Mouse (Mus musculus) thymus, postnatal 25 days (tissue): ENCODE results near the gene Syne4.

Experiments
- DNase-seq: peaks from one replicate; pipeline ENCODE4 v3.0.0; 2022

Syne4 gene

DNA sequence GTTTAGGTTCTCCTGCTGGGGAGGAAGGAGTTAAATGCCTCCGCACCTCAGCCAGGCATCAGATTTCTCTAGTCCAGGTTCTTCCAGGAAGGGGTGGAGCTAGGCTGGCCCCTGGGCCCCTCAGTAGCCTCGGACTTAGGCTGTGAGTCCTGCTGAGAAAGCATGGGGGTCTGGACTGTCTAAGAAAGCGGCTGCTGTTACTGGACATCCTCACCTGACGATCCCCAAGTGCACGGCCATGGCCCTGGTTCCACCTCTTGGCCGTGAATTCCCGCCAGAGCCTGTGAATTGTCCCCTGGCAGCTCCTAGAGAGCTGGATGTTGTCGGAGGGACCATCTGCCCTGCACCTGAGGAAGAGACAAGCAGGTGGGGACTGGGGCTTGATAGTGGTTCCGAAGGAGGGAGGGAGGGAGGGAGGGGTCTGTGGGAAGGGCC is at the start of gene Syne4:
TSS of gene Syne4 (plus strand) at position 87 of the 435 bp plus-strand sequence.
- DNase-seq: no peak

GRCm38 (mm10) chr7:30265041-30265440 is 49.6 kb upstream of the Syne4 start:
- DNase-seq: no peak

GRCm38 (mm10) chr7:30265531-30265930 is 49.1 kb upstream of the Syne4 start:
- no peak for DNase-seq

DNA sequence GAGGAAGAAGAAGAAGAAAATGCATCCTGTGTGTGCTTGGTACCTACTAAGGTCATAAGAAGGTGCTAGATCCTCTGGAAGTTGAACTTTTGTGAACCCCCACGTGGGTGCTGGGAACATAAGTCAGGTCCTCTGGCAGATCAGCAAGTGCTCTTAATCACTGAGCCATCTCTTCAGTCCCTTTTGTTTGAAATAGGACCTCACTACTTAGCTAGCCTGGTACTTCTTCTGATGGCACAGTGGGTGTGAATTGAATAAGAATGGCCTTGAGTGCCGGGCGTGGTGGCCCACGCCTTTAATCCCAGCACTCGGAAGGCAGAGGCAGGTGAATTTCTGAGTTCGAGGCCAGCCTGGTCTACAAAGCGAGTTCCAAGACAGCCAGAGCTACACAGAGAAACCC is 48.7 kb upstream of the Syne4 start:
- no peak for DNase-seq

- DNase-seq: no peak
These were observed 47.8 kb upstream of the Syne4 start for GRCm38 (mm10) chr7:30266780-30267179.

- DNase-seq: no peak
These were observed 45.0 kb upstream of the Syne4 start for GRCm38 (mm10) chr7:30269641-30270040.

GRCm38 (mm10) chr7:30274383-30274782 is 40.2 kb upstream of the Syne4 start:
- no peak for DNase-seq

GRCm38 (mm10) chr7:30278911-30279310 is 35.7 kb upstream of the Syne4 start:
- DNase-seq: no peak

DNA sequence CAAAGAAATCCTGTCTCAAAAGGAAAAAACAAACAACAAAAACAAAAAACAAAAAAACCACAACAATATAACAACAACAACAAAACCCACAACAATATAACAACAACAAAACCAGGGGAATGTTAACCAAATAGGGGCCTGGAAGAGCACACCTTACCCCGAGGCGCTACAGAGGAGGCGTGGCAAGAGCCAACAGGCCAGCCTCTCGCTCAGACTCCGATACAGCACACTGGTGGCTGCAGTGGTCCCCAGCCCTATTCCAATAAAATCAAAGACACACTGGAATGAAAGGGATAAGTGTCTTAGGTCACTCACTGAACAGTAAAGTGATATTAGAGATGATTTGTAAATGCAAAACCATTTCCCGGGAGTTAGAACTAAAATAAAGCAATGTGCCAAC is 35.1 kb upstream of the Syne4 start:
- DNase-seq: no peak

- DNase-seq: peak; percentile 90
These were observed 34.5 kb upstream of the Syne4 start, which contains the start of the genes Thap8 and Wdr62 for GRCm38 (mm10) chr7:30279951-30280669. Gene Thap8, plus strand, starts transcription at chr7:30280094. Gene Wdr62, minus strand, starts transcription at chr7:30280419.

DNA sequence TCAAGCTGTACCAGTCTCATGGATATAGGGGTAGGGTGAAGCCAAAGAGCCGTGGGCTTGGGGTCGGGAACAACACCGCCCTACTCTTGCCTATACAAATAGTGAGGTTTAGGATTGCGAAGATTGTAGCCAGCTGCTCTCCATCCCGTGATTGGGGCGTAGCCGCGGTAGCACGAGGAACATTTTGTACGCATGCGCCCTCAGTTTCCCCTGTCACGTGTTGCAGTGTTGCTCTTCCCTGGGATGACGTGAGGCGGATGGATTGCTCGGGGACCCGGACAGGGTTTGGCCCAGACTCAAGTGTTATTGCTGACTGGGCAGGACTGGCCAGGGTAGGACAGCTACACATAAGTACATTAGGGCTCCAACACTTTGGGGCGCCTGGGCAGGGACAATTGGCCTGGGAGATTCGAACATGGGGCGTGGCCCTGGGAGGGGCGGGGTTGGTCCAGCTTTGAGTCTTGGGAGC is 33.9 kb upstream of the Syne4 start:
- DNase-seq: peak; percentile 74

DNA sequence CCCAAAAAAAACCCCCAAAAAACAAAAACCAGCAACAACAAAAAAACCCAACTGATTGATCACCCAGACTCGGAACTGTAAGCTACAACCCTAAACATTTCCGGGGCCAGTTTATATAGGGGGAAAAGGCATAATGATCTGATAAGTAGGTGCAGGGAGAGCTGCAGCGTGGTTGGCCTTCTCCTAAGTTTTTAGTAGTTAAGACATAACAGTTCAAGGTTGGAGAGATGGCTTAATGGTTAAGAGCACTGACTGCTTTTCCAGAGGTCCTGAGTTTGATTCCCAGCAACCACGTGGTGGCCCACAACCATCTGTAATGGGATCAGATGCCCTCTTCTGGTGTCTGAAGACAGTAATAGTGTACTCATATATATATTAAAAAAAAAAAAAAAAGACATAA is 33.1 kb upstream of the Syne4 start:
- DNase-seq: no peak

GRCm38 (mm10) chr7:30282740-30283139 is 31.9 kb upstream of the Syne4 start:
- DNase-seq: no peak

DNA sequence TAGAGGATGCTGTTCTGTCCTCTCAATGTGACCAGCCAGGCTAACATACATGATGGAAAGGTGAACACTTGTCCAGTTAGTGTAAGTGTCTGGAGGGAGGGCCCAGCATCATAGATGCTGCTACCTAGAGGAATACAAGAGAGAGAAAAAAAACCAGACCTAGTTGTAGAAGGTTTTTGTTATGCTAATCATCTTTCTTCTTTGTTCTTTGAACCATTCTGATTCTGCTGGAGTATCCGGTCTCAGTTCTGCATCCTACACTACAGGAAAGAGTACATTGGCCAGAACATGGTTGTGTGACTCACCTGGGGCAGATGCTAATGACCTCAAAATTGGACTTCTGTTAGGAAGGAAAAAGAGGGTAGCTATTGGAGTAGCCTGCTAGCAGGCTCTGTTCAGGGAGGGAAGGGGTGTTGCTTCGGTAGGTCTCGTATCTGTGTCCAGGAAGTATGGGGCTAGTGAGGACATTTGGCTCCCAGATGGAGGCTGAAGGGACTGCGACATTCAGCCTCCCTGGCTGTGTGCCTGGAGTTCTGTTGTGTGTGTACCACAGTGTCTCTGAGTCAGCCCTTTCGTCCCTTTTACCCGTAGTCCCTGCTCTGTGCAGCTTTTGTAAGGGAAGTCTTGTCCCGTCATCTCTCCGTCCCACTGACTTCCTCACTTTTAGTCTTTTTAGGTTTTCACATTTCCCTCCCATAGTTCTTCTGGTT is 27.8 kb upstream of the Syne4 start:
- no peak for DNase-seq

DNA sequence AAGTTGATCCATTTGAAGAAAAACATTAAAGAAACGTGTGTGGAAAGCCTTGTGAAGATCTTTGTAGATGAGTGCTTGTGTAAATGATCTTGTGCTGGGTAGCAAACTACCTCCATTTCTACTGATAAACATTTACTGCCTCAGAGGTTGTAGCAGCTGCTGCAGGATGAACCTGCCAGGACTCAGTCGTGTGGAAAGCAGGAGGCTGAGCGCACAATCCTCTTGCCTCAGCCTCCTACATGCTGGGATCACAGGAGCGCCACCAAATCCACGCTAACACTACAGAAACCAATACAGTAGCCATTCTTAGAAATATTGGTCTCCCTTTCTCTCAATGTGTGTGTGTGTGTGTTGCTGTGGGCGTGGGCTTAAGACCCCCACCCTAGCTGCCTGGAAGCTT is 26.6 kb upstream of the Syne4 start:
- no peak for DNase-seq

- DNase-seq: no peak
These were observed 25.4 kb upstream of the Syne4 start for GRCm38 (mm10) chr7:30289071-30289713.

DNA sequence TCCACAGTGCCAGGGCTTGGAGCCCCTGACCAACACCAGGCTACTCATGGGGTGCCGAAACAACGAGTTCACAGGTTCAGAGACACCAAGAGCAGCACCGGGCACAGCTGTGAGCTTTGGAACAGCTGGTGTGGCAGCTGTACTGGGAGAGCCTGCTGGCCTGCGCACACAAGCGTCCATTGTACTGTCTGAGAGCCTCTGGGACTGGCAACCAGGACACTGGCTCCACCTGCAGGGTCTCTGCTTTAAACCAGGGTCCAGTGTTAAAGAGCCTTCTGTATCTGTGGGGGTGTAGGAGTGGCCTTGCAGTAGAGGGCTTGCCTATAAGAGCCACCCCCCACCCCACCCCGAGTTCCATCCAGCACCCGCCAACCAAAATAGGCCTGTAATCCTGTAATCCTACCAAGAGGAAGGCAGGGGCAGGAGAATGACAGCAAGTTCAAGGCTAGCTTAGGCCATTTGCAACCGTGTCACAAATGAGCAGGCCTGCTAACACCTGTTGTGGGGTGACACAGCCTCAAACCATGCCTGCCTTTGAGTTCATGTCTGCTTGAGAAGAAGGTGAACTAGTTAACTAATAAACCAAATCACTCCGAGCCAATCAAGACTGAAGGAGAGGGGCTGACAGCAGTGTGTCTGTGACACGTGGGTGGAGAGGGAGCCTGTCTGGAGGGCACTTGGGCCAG is 24.8 kb upstream of the Syne4 start:
- no peak for DNase-seq

DNA sequence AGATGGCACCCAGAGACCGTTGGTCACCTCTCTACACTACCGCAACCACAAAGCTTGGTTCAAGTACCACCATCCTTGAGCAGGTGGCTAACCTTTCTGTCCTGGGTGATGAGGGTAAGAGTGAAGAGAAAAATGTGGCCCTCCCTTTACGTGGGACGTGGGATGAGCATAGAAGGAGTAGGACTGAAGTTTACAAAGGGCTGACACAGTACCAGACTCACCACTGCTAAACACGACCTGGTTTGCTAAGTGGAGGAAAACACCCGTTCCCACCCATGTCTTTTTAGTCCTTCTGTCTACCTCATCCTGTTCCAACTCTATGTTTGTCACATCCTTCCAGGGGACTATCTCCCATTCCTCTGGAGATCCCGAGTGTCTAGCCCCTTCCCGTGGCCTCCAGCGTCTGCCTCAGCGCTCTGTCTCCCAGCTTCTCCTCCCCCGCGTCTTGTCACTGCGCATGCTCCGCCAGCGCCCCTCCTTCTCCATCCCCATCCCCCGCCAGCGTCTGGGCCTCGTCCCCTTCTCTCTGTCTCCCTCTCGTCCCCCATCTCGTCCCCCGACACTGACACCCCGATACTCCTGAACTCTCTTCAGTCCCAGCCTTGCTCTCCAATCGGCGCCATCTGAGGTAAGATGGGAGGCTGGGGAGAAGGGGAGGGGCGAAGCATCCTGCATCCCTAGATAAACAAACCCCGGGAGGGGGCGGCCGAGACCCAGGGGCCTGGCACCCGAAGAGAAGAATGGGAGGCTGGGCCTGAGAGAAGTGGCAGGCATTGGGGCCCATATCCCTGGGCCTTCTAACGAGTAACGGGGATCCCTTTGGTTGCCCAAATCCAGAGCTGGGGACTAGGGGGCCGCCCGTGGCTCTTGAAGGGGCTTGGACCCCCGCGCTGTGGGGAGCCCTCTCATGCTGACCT is 23.1 kb upstream of the Syne4 start, which contains the start of gene Clip3:
TSS of gene Clip3 (plus strand) at position 514 of the 917 bp plus-strand sequence.
- DNase-seq: peak; percentile 40

- DNase-seq: no peak
These were observed 20.8 kb upstream of the Syne4 start for GRCm38 (mm10) chr7:30293795-30294194.

GRCm38 (mm10) chr7:30294296-30294695 is 20.3 kb upstream of the Syne4 start:
- DNase-seq: no peak

- no peak for DNase-seq
These were observed 19.5 kb upstream of the Syne4 start for GRCm38 (mm10) chr7:30295103-30295502.

GRCm38 (mm10) chr7:30296816-30297215 is 17.8 kb upstream of the Syne4 start:
- DNase-seq: no peak
